Mouse (Mus musculus) megakaryocyte, embryonic 14.5 days (primary cell): ENCODE measurements around the gene Selenoi.

Experiments used
- FLI1 ChIP-seq: IDR thresholded peaks from 2 replicates; pipeline ENCODE4 v1.6.1; 2012; ENCODE audit warnings: low read length, inconsistent platforms, mixed read lengths
- GATA1 ChIP-seq: IDR thresholded peaks from 3 replicates; pipeline ENCODE4 v1.6.1; 2012; ENCODE audit warnings: mixed read lengths, low read length, inconsistent platforms, borderline replicate concordance

DNA sequence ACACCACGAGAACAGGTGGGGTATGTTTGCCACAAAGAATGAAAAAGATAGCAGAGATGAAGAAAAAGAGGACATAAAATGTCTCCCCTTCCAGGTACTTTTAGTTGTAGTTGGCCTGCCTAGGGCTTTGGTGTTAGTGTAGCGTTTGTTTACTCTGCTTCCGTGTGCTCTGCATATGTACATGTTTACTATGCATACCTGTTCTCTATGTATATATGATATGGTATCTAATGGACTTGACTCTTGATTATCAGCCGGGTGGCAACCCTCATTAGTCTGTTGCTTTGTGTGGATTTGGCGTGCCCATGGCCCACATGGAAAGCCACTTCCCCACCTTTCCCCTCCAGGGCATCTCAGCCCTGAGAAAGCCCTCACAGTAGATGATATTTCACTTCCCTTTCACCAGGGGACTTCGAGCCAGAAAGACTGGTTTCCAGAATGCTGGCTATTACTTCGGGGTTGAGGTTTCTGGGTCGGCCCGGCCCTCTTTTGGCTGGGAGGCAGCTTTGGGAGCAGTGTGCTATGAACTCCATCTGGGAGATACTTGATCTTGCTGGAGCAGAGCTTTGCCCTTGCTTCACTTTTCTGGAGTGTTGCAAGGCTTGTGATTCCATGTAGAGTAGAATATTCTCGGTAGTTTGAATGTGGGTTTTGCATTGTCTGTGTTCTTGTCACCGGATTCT, 39.4 kb downstream of the Selenoi start:
- no peak for TF ChIP-seq GATA1
- TF ChIP-seq FLI1 = no peak
